9 mouse cellular contexts compared by ENCODE assay signal in genomic region chr11:75259996-75260561, GRCm38 (mm10).
DNase-seq lines count a peak whose midpoint lies in the region; ATAC-seq and TF ChIP-seq lines count a peak whose summit lies in the region.
"Had no signal": no experiment of that assay in that cellular context is flagged by ENCODE, and none has a peak within 500 bp of the region (broad histone marks: within the 10 kb centered on the region; RNA-seq: fewer than 3 reads in every experiment).

No protein-coding gene starts in this region.

- ATAC-seq in frontal cortex, adult (ENCODE audit: low TSS enrichment), result peak; percentile 58
- no peak for ATAC-seq in midbrain, postnatal 0 days (ENCODE audit: low FRiP score)

- H3K9ac ChIP-seq in midbrain, postnatal 0 days (replicated peaks; ENCODE audit: low read length, poor library complexity, severe bottlenecking), result no peak overlapping the region
- H3K9ac ChIP-seq: stomach, embryonic 15.5 days had no signal

- peaks cover 8% of the 10 kb centered on the region; the same call in 1 of the 2 replicates for H3K4me1 ChIP-seq in midbrain, postnatal 0 days (ENCODE audit: insufficient read depth, low read length)

- no peak overlapping the region for H3K4me2 ChIP-seq in midbrain, postnatal 0 days (ENCODE audit: low read depth, low read length, poor library complexity, severe bottlenecking)
- H3K4me2 ChIP-seq: stomach, embryonic 15.5 days had no signal

- H3K27me3 ChIP-seq in midbrain, postnatal 0 days (ENCODE audit: insufficient read depth, low read length), result no peaks in the 10 kb centered on the region
- H3K27me3 ChIP-seq: stomach, embryonic 15.5 days had no signal

- DNase-seq in frontal cortex, postnatal 10 days (ENCODE audit: low spot score in 2 of 2), result no peak
- peak; percentile 72 to 78 for DNase-seq in right cerebral cortex, postnatal 10 days (ENCODE audit: low spot score in 2 of 2)
- DNase-seq in right cerebral cortex, postnatal 14 days, result no peak
- peak; percentile 64 to 67 for DNase-seq in heart, adult 9 months (ENCODE audit: low spot score in 2 of 2)
- peak; percentile 55 for DNase-seq in midbrain, postnatal 0 days (ENCODE audit: low spot score)
- no peak for DNase-seq in T-cell, adult 2 months (ENCODE audit: low spot score)
- DNase-seq in yolk sac, embryonic 10.5 days (ENCODE audit: low spot score), result no peak

- no peak overlapping the region for H3K4me3 ChIP-seq in midbrain, postnatal 0 days (ENCODE audit: low read depth, low read length)
- H3K4me3 ChIP-seq: stomach, embryonic 15.5 days had no signal

- TF ChIP-seq CTCF in midbrain, postnatal 0 days (IDR thresholded peaks at IDR 0.05), result no peak

- H3K36me3 ChIP-seq in midbrain, postnatal 0 days (ENCODE audit: insufficient read depth, low read length), result no peaks in the 10 kb centered on the region
- H3K36me3 ChIP-seq: stomach, embryonic 15.5 days had no signal

- H3K27ac ChIP-seq in midbrain, postnatal 0 days (ENCODE audit: low read depth, low read length), result no peak overlapping the region
- H3K27ac ChIP-seq: stomach, embryonic 15.5 days had no signal

- no peaks in the 10 kb centered on the region for H3K9me3 ChIP-seq in midbrain, postnatal 0 days (ENCODE audit: low read length)
- H3K9me3 ChIP-seq: stomach, embryonic 15.5 days had no signal

- WGBS in midbrain, postnatal 0 days, result 61% methylated on average over 10 of the region's 10 CpGs

Comparison
In these comparisons a context has a peak if more than half of its experiments do, and no peak if none do; other contexts are left out.
1. DNase-seq: peak in right cerebral cortex, postnatal 10 days (2 of 2), heart, adult 9 months (2 of 2) and midbrain, postnatal 0 days (single experiment); none in frontal cortex, postnatal 10 days (0 of 2), right cerebral cortex, postnatal 14 days (single experiment), T-cell, adult 2 months (single experiment) and yolk sac, embryonic 10.5 days (single experiment).